Mouse (Mus musculus) midbrain, embryonic 16.5 days (tissue): ENCODE data around the gene Neurl3. TPM values are rescaled to one million over a fixed set of nuclear protein-coding genes. Genes with fewer than 3 reads are reported as not detected.
A peak's percentile ranks its signal among the peaks of the same experiment; 100 is the strongest.

ENCODE experiments used
- ATAC-seq: fragments of 200-750 bp; cut with Nextera tagmentation; 2 replicates; pipeline ENCODE4 v1.8.0; 2017; ENCODE audit warnings: moderate TSS enrichment
- H3K27ac ChIP-seq: fragments of 300-500 bp; sonication (generic); 2 replicates; pipeline ENCODE4 v1.5.1; 2014; ENCODE audit warnings: mild to moderate bottlenecking, low read length, mixed read lengths
- H3K27me3 ChIP-seq: fragments of 300-500 bp; sonication (generic); 2 replicates; pipeline ENCODE4 v1.6.1; 2014; ENCODE audit warnings: low read depth, low read length, mixed read lengths; ENCODE audit not compliant: control insufficient read depth, insufficient read depth
- H3K36me3 ChIP-seq: fragments of 300-500 bp; sonication (generic); 2 replicates; pipeline ENCODE4 v1.6.1; 2014; ENCODE audit warnings: mild to moderate bottlenecking, low read length, moderate library complexity, mixed read lengths; ENCODE audit not compliant: control insufficient read depth, insufficient read depth
- H3K4me1 ChIP-seq: fragments of 300-500 bp; sonication (generic); 2 replicates; pipeline ENCODE4 v1.6.1; 2014; ENCODE audit warnings: mild to moderate bottlenecking, low read length, mixed read lengths; ENCODE audit not compliant: control insufficient read depth, insufficient read depth
- H3K4me2 ChIP-seq: fragments of 300-500 bp; sonication (generic); 2 replicates; pipeline ENCODE4 v1.6.1; 2014; ENCODE audit warnings: mild to moderate bottlenecking, low read length, mixed read lengths
- H3K4me3 ChIP-seq: fragments of 300-500 bp; sonication (generic); 2 replicates; pipeline ENCODE4 v1.5.1; 2014; ENCODE audit warnings: low read depth, mild to moderate bottlenecking, low read length, moderate library complexity, mixed read lengths
- H3K9ac ChIP-seq: fragments of 300-500 bp; sonication (generic); 2 replicates; pipeline ENCODE4 v1.6.1; 2014; ENCODE audit warnings: low read depth, low read length, mixed read lengths
- H3K9me3 ChIP-seq: fragments of 300-500 bp; sonication (generic); replicated peaks from 2 replicates; pipeline ENCODE4 v1.6.1; 2014; ENCODE audit warnings: mild to moderate bottlenecking, low read length, mixed read lengths; ENCODE audit not compliant: control insufficient read depth, poor library complexity, severe bottlenecking
- WGBS: fragments of 180-500 bp; shearing (Covaris S2); extraction: QIAGEN DNeasy Blood & Tissue Kit; methylation state at CpG from one replicate; pipeline ENCODE4 v1.1.7; 2014; 5-methylcytosine and 5-hydroxymethylcytosine counted together
- polyA plus RNA-seq: library from polyadenylated mRNA; unstranded; fragments of >200 nt; fragmentation: Nextera tagmentation; extraction: Ambion mirVana; gene quantifications from 2 replicates; pipeline ENCODE4 v1.2.1, GENCODE M21; 2015

Neurl3 gene
- polyA plus RNA-seq, 1 experiment from 2014 or later, result 1.2 TPM

GRCm38 (mm10) chr1:36269121-36269795 is 5.2 kb downstream of the Neurl3 start:
- Histone ChIP-seq H3K9me3 (no peaks in the 10 kb centered on the region), H3K4me2 (peak overlapping the region; percentile 46), H3K4me1 (no peaks in the 10 kb centered on the region; the same call in 1 of the 2 replicates), H3K4me3 (peak overlapping the region; percentile 14; the same call in 1 of the 2 replicates), H3K27me3 (peaks cover 3% of the 10 kb centered on the region; the same call in 1 of the 2 replicates), H3K27ac (no peak overlapping the region), H3K36me3 (no peaks in the 10 kb centered on the region), H3K9ac (peak overlapping the region; percentile 23; the same call in 1 of the 2 replicates)
- 43% methylated on average over 54 of the region's 54 CpGs for WGBS
- no peak for ATAC-seq

- Histone ChIP-seq H3K9ac (no peak overlapping the region), H3K27ac (no peak overlapping the region), H3K4me2 (no peak overlapping the region), H3K9me3 (no peaks in the 10 kb centered on the region), H3K4me3 (no peak overlapping the region), H3K27me3 (peaks cover 3% of the 10 kb centered on the region; the same call in 1 of the 2 replicates), H3K36me3 (no peaks in the 10 kb centered on the region), H3K4me1 (no peaks in the 10 kb centered on the region; the same call in 1 of the 2 replicates)
- 98% methylated on average over 3 of the region's 3 CpGs for WGBS
- ATAC-seq, result no peak
Observed at GRCm38 (mm10) chr1:36267595-36267994, 6.9 kb downstream of the Neurl3 start.

- no peak for ATAC-seq
- no peak overlapping the region for H3K4me2 ChIP-seq
- H3K9ac ChIP-seq, result no peak overlapping the region
- H3K4me1 ChIP-seq, result no peaks in the 10 kb centered on the region
- H3K27ac ChIP-seq, result no peak overlapping the region
- no peak overlapping the region for H3K4me3 ChIP-seq
- H3K27me3 ChIP-seq, result peaks cover 3% of the 10 kb centered on the region; the same call in 1 of the 2 replicates
- WGBS, result 82% methylated on average over 6 of the region's 6 CpGs
- no peaks in the 10 kb centered on the region for H3K9me3 ChIP-seq
- H3K36me3 ChIP-seq, result no peaks in the 10 kb centered on the region
Observed at GRCm38 (mm10) chr1:36266293-36266692, 8.2 kb downstream of the Neurl3 start.

GRCm38 (mm10) chr1:36263833-36264488 is 10.5 kb downstream of the Neurl3 start:
- Histone ChIP-seq H3K4me1 (no peaks in the 10 kb centered on the region), H3K27ac (no peak overlapping the region), H3K27me3 (no peaks in the 10 kb centered on the region), H3K4me3 (no peak overlapping the region), H3K36me3 (no peaks in the 10 kb centered on the region), H3K4me2 (no peak overlapping the region), H3K9me3 (peaks cover 3% of the 10 kb centered on the region; the same call in 1 of the 2 replicates), H3K9ac (no peak overlapping the region)
- WGBS, result 73% methylated on average over 13 of the region's 13 CpGs
- ATAC-seq, result no peak

- peaks cover 3% of the 10 kb centered on the region; the same call in 1 of the 2 replicates for H3K9me3 ChIP-seq
- H3K27ac ChIP-seq, result no peak overlapping the region
- H3K4me2 ChIP-seq, result no peak overlapping the region
- no peak overlapping the region for H3K9ac ChIP-seq
- no peaks in the 10 kb centered on the region for H3K4me1 ChIP-seq
- no peaks in the 10 kb centered on the region for H3K27me3 ChIP-seq
- WGBS, result 88% methylated on average over 19 of the region's 19 CpGs
- no peak for ATAC-seq
- H3K36me3 ChIP-seq, result no peaks in the 10 kb centered on the region
- H3K4me3 ChIP-seq, result no peak overlapping the region
Observed at GRCm38 (mm10) chr1:36261708-36262504, 12.6 kb downstream of the Neurl3 start.

- peaks cover 3% of the 10 kb centered on the region; the same call in 1 of the 2 replicates for H3K9me3 ChIP-seq
- H3K4me1 ChIP-seq, result 0 out of 2 replicates have a peak, but pooled peaks cover 2% of the 10 kb centered on the region
- H3K27ac ChIP-seq, result no peak overlapping the region
- no peak for ATAC-seq
- no peaks in the 10 kb centered on the region for H3K36me3 ChIP-seq
- H3K9ac ChIP-seq, result no peak overlapping the region
- no peak overlapping the region for H3K4me2 ChIP-seq
- 100% methylated on average over 1 of the region's 1 CpGs for WGBS
- H3K27me3 ChIP-seq, result no peaks in the 10 kb centered on the region
- H3K4me3 ChIP-seq, result no peak overlapping the region
Observed at GRCm38 (mm10) chr1:36260418-36260817, 14.1 kb downstream of the Neurl3 start.

- peaks cover 4% of the 10 kb centered on the region; the same call in 1 of the 2 replicates for H3K4me1 ChIP-seq
- H3K36me3 ChIP-seq, result no peaks in the 10 kb centered on the region
- H3K9me3 ChIP-seq, result peaks cover 3% of the 10 kb centered on the region; the same call in 1 of the 2 replicates
- no peak overlapping the region for H3K27ac ChIP-seq
- no peak overlapping the region for H3K4me2 ChIP-seq
- H3K4me3 ChIP-seq, result no peak overlapping the region
- whole genome bisulfite sequencing, result 95% methylated on average over 2 of the region's 2 CpGs
- no peak overlapping the region for H3K9ac ChIP-seq
- H3K27me3 ChIP-seq, result no peaks in the 10 kb centered on the region
- ATAC-seq, result no peak
Observed at GRCm38 (mm10) chr1:36259281-36259680, 15.2 kb downstream of the Neurl3 start.

- ATAC-seq, result no peak
- WGBS, result 60% methylated on average over 2 of the region's 2 CpGs
Observed at GRCm38 (mm10) chr1:36258631-36259030, 15.8 kb downstream of the Neurl3 start.

More at GRCm38 (mm10) chr1:36258631-36259030, 15.8 kb downstream of the Neurl3 start:
- Histone ChIP-seq H3K4me1 (peaks cover 4% of the 10 kb centered on the region; the same call in 1 of the 2 replicates), H3K9me3 (peaks cover 3% of the 10 kb centered on the region; the same call in 1 of the 2 replicates), H3K27me3 (no peaks in the 10 kb centered on the region), H3K4me3 (no peak overlapping the region), H3K36me3 (no peaks in the 10 kb centered on the region), H3K27ac (no peak overlapping the region), H3K4me2 (no peak overlapping the region), H3K9ac (no peak overlapping the region)
